Mouse (Mus musculus): ENCODE data around the gene Ess2. TPM values are rescaled to one million over a fixed set of nuclear protein-coding genes. Genes with fewer than 3 reads are reported as not detected.

Gene Ess2
- total RNA-seq, 1 experiment from 2014 or later: 31.2 TPM

- no peak for ATAC-seq (replicated peaks in 1 of 2; ENCODE audit: insufficient read depth in 1 of 2, low FRiP score in 2 of 2, low TSS enrichment in 1 of 2, low read depth in 1 of 2, poor library complexity in 2 of 2, severe bottlenecking in 2 of 2)
Measured at GRCm38 (mm10) chr16:17879571-17879970, 31.6 kb downstream of the Ess2 start.

GRCm38 (mm10) chr16:17876096-17876495 lies 35.1 kb downstream of the Ess2 start:
- ATAC-seq (replicated peaks in 1 of 2; ENCODE audit: insufficient read depth in 1 of 2, low FRiP score in 2 of 2, low TSS enrichment in 1 of 2, low read depth in 1 of 2, poor library complexity in 2 of 2, severe bottlenecking in 2 of 2): no peak

GRCm38 (mm10) chr16:17875174-17875573 lies 36.0 kb downstream of the Ess2 start:
- ATAC-seq (replicated peaks in 1 of 2; ENCODE audit: insufficient read depth in 1 of 2, low FRiP score in 2 of 2, low TSS enrichment in 1 of 2, low read depth in 1 of 2, poor library complexity in 2 of 2, severe bottlenecking in 2 of 2): no peak

- no peak for ATAC-seq (replicated peaks in 1 of 2; ENCODE audit: insufficient read depth in 1 of 2, low FRiP score in 2 of 2, low TSS enrichment in 1 of 2, low read depth in 1 of 2, poor library complexity in 2 of 2, severe bottlenecking in 2 of 2)
Measured at GRCm38 (mm10) chr16:17872995-17873394, 38.2 kb downstream of the Ess2 start.

GRCm38 (mm10) chr16:17871248-17871647 lies 39.9 kb downstream of the Ess2 start:
- ATAC-seq (replicated peaks in 1 of 2; ENCODE audit: insufficient read depth in 1 of 2, low FRiP score in 2 of 2, low TSS enrichment in 1 of 2, low read depth in 1 of 2, poor library complexity in 2 of 2, severe bottlenecking in 2 of 2): no peak

DNA sequence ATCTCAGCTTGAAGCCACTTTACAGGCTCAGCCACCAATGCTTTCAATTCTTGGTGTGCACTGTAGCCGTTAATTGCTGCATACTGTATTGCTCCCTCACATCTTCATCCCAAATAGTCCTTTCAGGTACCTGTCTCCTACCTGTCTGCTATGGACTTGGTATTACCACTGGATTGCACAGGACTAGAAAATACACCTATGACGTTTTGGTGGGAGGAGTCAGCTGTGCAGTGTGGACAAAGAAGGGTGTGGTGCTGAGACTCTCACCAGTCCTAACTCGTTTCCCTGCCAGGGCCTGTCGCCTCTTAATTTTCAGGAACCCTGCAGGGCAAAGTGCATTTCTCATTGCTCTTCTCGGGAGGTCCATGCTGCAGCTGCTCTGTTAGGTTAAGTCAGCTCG lies 45.4 kb downstream of the Ess2 start:
- ATAC-seq (replicated peaks in 1 of 2; ENCODE audit: insufficient read depth in 1 of 2, low FRiP score in 2 of 2, low TSS enrichment in 1 of 2, low read depth in 1 of 2, poor library complexity in 2 of 2, severe bottlenecking in 2 of 2): no peak

GRCm38 (mm10) chr16:17865293-17865692 lies 45.9 kb downstream of the Ess2 start:
- ATAC-seq (replicated peaks in 1 of 2; ENCODE audit: insufficient read depth in 1 of 2, low FRiP score in 2 of 2, low TSS enrichment in 1 of 2, low read depth in 1 of 2, poor library complexity in 2 of 2, severe bottlenecking in 2 of 2): no peak

DNA sequence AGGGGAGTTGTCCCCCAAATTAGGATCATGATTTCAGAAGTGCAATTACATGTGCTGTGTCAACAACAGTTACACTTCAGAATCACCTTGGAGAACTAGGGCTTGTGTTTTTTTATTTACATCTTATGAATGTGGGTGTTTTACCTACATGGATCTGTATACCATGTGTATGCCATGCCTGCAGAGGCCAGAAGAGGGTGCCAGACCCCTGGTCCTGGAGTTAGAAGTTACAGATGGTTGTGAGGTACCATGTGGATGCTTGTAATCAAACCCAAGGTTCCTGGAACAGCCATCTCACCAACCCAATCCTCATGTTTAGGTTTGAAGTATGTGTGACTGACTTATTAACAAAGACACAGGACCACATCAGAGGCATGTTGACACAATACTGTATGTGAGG lies 52.6 kb downstream of the Ess2 start:
- ATAC-seq (replicated peaks in 1 of 2; ENCODE audit: insufficient read depth in 1 of 2, low FRiP score in 2 of 2, low TSS enrichment in 1 of 2, low read depth in 1 of 2, poor library complexity in 2 of 2, severe bottlenecking in 2 of 2): no peak; a peak in 1 of 4 replicates

GRCm38 (mm10) chr16:17857157-17857556 lies 54.0 kb downstream of the Ess2 start:
- no peak for ATAC-seq (replicated peaks in 1 of 2; ENCODE audit: insufficient read depth in 1 of 2, low FRiP score in 2 of 2, low TSS enrichment in 1 of 2, low read depth in 1 of 2, poor library complexity in 2 of 2, severe bottlenecking in 2 of 2)

DNA sequence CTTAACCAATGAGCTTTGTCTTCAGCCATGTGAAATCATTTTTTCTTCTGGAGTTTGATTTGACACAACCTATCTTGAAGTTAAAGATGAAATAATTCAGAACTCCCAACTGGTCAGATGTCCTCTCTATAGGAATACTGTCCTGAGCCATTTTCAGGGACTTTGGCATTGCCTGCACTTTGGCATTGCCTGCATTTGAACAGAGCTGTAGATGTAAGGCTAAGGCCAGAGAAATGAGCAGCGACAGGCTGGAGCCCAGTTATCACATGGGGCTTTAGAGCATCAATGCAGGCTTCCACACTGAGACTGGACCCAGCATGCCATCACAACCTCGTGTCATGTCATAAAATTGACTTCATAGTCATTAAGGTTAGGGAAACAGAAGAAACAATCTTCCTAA lies 57.9 kb downstream of the Ess2 start:
- no peak for ATAC-seq (replicated peaks in 1 of 2; ENCODE audit: insufficient read depth in 1 of 2, low FRiP score in 2 of 2, low TSS enrichment in 1 of 2, low read depth in 1 of 2, poor library complexity in 2 of 2, severe bottlenecking in 2 of 2)

GRCm38 (mm10) chr16:17851860-17852259 lies 59.3 kb downstream of the Ess2 start:
- ATAC-seq (replicated peaks in 1 of 2; ENCODE audit: insufficient read depth in 1 of 2, low FRiP score in 2 of 2, low TSS enrichment in 1 of 2, low read depth in 1 of 2, poor library complexity in 2 of 2, severe bottlenecking in 2 of 2): no peak

DNA sequence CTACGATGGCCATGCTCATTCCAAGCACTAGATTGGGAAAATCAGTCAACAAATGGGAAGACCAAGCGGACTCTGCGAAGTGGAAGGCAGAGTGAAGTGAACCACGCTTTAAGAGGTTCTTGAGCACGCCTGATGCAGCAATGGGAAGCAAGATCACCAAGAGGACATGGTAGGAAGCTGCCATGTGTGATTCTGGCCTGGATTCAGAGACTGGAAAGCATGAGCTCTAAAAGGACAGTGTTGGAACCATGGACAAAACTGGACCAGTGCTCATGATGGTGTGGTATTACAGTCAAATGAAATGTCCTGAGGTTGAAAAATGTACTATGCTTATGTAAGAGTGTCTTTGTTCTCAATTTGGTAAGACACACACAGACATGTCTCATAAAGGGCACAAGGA lies 59.8 kb downstream of the Ess2 start:
- ATAC-seq (replicated peaks in 1 of 2; ENCODE audit: insufficient read depth in 1 of 2, low FRiP score in 2 of 2, low TSS enrichment in 1 of 2, low read depth in 1 of 2, poor library complexity in 2 of 2, severe bottlenecking in 2 of 2): no peak

Other genes starting within 250 kb of the Ess2 start
- gene Med15, start 178.5 kb downstream of the Ess2 start, total RNA-seq (2017): 27.4 and 31.3 TPM in 2 replicates
- gene Klhl22, start 151.7 kb downstream of the Ess2 start, total RNA-seq (2017): 16.0 and 23.1 TPM in 2 replicates
- not detected in 2 replicates for gene Scarf2, start 114.1 kb downstream of the Ess2 start, total RNA-seq (2017)
- gene B830017H08Rik, start 78.2 kb downstream of the Ess2 start, total RNA-seq (2017): not detected in 2 replicates
- gene Car15, start 73.0 kb downstream of the Ess2 start, total RNA-seq (2017): 1.2 TPM in 1 of 2 replicates, not detected in the other
- gene Gm20518, start 19.7 kb downstream of the Ess2 start, total RNA-seq (2017): 0.25 TPM in 1 of 2 replicates, not detected in the other
- gene Tssk1, start 17.1 kb downstream of the Ess2 start, total RNA-seq (2017): 0.05 TPM in 1 of 2 replicates, not detected in the other
- gene Dgcr2, start 12.8 kb downstream of the Ess2 start, total RNA-seq (2017): 50.9 and 62.7 TPM in 2 replicates
- gene Tssk2, start 12.7 kb downstream of the Ess2 start, total RNA-seq (2017): not detected in 2 replicates
- gene Gsc2, start 3.7 kb upstream of the Ess2 start, total RNA-seq (2017): not detected in 2 replicates
- gene Slc25a1, start 16.9 kb upstream of the Ess2 start, total RNA-seq (2017): 56.3 and 59.6 TPM in 2 replicates
- gene Vpreb2, start 69.1 kb upstream of the Ess2 start, total RNA-seq (2017): 2.0 TPM in 1 of 2 replicates, not detected in the other
- gene Dgcr6, start 141.5 kb upstream of the Ess2 start, total RNA-seq (2017): 19.6 and 29.7 TPM in 2 replicates
- gene Prodh, start 178.9 kb upstream of the Ess2 start, total RNA-seq (2017): 41.1 and 67.9 TPM in 2 replicates
- 0.19 TPM in 1 of 2 replicates, not detected in the other for gene Rtn4r, start 216.3 kb upstream of the Ess2 start, total RNA-seq (2017)

Data from hematopoietic stem cell, adult 5-6 weeks (primary cell).